Mouse (Mus musculus): ENCODE measurements around the gene Synrg. TPM values are rescaled to one million over a fixed set of nuclear protein-coding genes. Genes with fewer than 3 reads are reported as not detected.

The Synrg gene
- total and polyA plus RNA-seq, 2 experiments = 6.5 to 9.1 TPM

- Histone ChIP-seq H3K79me2 (ENCODE audit: control insufficient read depth, insufficient read depth, low read length) (no peaks in the 10 kb centered on the region), H3K4me1 (ENCODE audit: control insufficient read depth, insufficient read depth, low read length) (no peaks in the 10 kb centered on the region), H3K27me3 (ENCODE audit: control insufficient read depth, insufficient read depth, low read length) (no peaks in the 10 kb centered on the region), H3K4me3 (ENCODE audit: insufficient read depth, low read depth, low read length) (no peak overlapping the region), H3K27ac (replicated peaks; ENCODE audit: insufficient read depth, low read depth, low read length) (no peak overlapping the region), H3K9ac (ENCODE audit: low read depth, low read length) (no peak overlapping the region), H3K36me3 (ENCODE audit: control insufficient read depth, insufficient read depth, low read length) (peaks cover 50% of the 10 kb centered on the region)
- no peak for DNase-seq (ENCODE audit: extremely low read depth, low read depth, low spot score)
- WGBS = 91% methylated on average over 3 of the region's 3 CpGs
- TF ChIP-seq POLR2A (IDR thresholded peaks at IDR 0.05; ENCODE audit: extremely low read depth, insufficient read depth, low read length) = no peak
- no peak for TF ChIP-seq CTCF (IDR thresholded peaks at IDR 0.05; ENCODE audit: low read depth, low read length)
These were observed 37.0 kb downstream of the Synrg start for GRCm38 (mm10) chr11:84001257-84001656.

GRCm38 (mm10) chr11:84003986-84004385 lies 39.8 kb downstream of the Synrg start:
- H3K4me1 ChIP-seq (ENCODE audit: control insufficient read depth, insufficient read depth, low read length) = no peaks in the 10 kb centered on the region
- 95% methylated on average over 6 of the region's 6 CpGs for WGBS
- H3K36me3 ChIP-seq (ENCODE audit: control insufficient read depth, insufficient read depth, low read length) = peaks cover 46% of the 10 kb centered on the region
- H3K4me3 ChIP-seq (ENCODE audit: insufficient read depth, low read depth, low read length) = no peak overlapping the region
- TF ChIP-seq POLR2A (IDR thresholded peaks at IDR 0.05; ENCODE audit: extremely low read depth, insufficient read depth, low read length) (no peak), CTCF (IDR thresholded peaks at IDR 0.05; ENCODE audit: low read depth, low read length) (no peak)
- no peak overlapping the region for H3K27ac ChIP-seq (replicated peaks; ENCODE audit: insufficient read depth, low read depth, low read length)
- H3K27me3 ChIP-seq (ENCODE audit: control insufficient read depth, insufficient read depth, low read length) = no peaks in the 10 kb centered on the region
- no peak overlapping the region for H3K9ac ChIP-seq (ENCODE audit: low read depth, low read length)
- peaks cover 2% of the 10 kb centered on the region; the same call in 1 of the 2 replicates for H3K79me2 ChIP-seq (ENCODE audit: control insufficient read depth, insufficient read depth, low read length)
- DNase-seq (ENCODE audit: extremely low read depth, low read depth, low spot score) = no peak

GRCm38 (mm10) chr11:84009001-84009400 lies 44.8 kb downstream of the Synrg start:
- no peak overlapping the region for H3K4me3 ChIP-seq (ENCODE audit: insufficient read depth, low read depth, low read length)
- H3K9ac ChIP-seq (ENCODE audit: low read depth, low read length) = no peak overlapping the region
- WGBS = 92% methylated on average over 9 of the region's 9 CpGs
- H3K79me2 ChIP-seq (ENCODE audit: control insufficient read depth, insufficient read depth, low read length) = peaks cover 8% of the 10 kb centered on the region; the same call in 1 of the 2 replicates
- TF ChIP-seq POLR2A (IDR thresholded peaks at IDR 0.05; ENCODE audit: extremely low read depth, insufficient read depth, low read length) = no peak
- peak; percentile 38 for TF ChIP-seq CTCF (IDR thresholded peaks at IDR 0.05; ENCODE audit: low read depth, low read length)
- peaks cover 35% of the 10 kb centered on the region for H3K36me3 ChIP-seq (ENCODE audit: control insufficient read depth, insufficient read depth, low read length)
- no peaks in the 10 kb centered on the region for H3K4me1 ChIP-seq (ENCODE audit: control insufficient read depth, insufficient read depth, low read length)
- DNase-seq (ENCODE audit: extremely low read depth, low read depth, low spot score) = no peak
- H3K27me3 ChIP-seq (ENCODE audit: control insufficient read depth, insufficient read depth, low read length) = no peaks in the 10 kb centered on the region
- H3K27ac ChIP-seq (replicated peaks; ENCODE audit: insufficient read depth, low read depth, low read length) = no peak overlapping the region

- H3K4me3 ChIP-seq (ENCODE audit: insufficient read depth, low read depth, low read length) = no peak overlapping the region
- peaks cover 8% of the 10 kb centered on the region; the same call in 1 of the 2 replicates for H3K79me2 ChIP-seq (ENCODE audit: control insufficient read depth, insufficient read depth, low read length)
- peaks cover 29% of the 10 kb centered on the region for H3K36me3 ChIP-seq (ENCODE audit: control insufficient read depth, insufficient read depth, low read length)
- DNase-seq (ENCODE audit: extremely low read depth, low read depth, low spot score) = no peak
- no peak overlapping the region for H3K27ac ChIP-seq (replicated peaks; ENCODE audit: insufficient read depth, low read depth, low read length)
- 90% methylated on average over 9 of the region's 9 CpGs for WGBS
- no peak overlapping the region for H3K9ac ChIP-seq (ENCODE audit: low read depth, low read length)
- no peaks in the 10 kb centered on the region for H3K27me3 ChIP-seq (ENCODE audit: control insufficient read depth, insufficient read depth, low read length)
- TF ChIP-seq POLR2A (IDR thresholded peaks at IDR 0.05; ENCODE audit: extremely low read depth, insufficient read depth, low read length) (no peak), CTCF (IDR thresholded peaks at IDR 0.05; ENCODE audit: low read depth, low read length) (no peak)
- no peaks in the 10 kb centered on the region for H3K4me1 ChIP-seq (ENCODE audit: control insufficient read depth, insufficient read depth, low read length)
These were observed 46.2 kb downstream of the Synrg start for GRCm38 (mm10) chr11:84010411-84010810.

- no peak overlapping the region for H3K9ac ChIP-seq (ENCODE audit: low read depth, low read length)
- WGBS = 82% methylated on average over 12 of the region's 12 CpGs
- no peak overlapping the region for H3K27ac ChIP-seq (replicated peaks; ENCODE audit: insufficient read depth, low read depth, low read length)
- no peak for DNase-seq (ENCODE audit: extremely low read depth, low read depth, low spot score)
- TF ChIP-seq CTCF (IDR thresholded peaks at IDR 0.05; ENCODE audit: low read depth, low read length) (no peak), POLR2A (IDR thresholded peaks at IDR 0.05; ENCODE audit: extremely low read depth, insufficient read depth, low read length) (no peak)
- peaks cover 24% of the 10 kb centered on the region for H3K36me3 ChIP-seq (ENCODE audit: control insufficient read depth, insufficient read depth, low read length)
- H3K4me1 ChIP-seq (ENCODE audit: control insufficient read depth, insufficient read depth, low read length) = peaks cover under 1% of the 10 kb centered on the region; the same call in 1 of the 2 replicates
- H3K79me2 ChIP-seq (ENCODE audit: control insufficient read depth, insufficient read depth, low read length) = peaks cover 8% of the 10 kb centered on the region; the same call in 1 of the 2 replicates
- H3K4me3 ChIP-seq (ENCODE audit: insufficient read depth, low read depth, low read length) = no peak overlapping the region
- no peaks in the 10 kb centered on the region for H3K27me3 ChIP-seq (ENCODE audit: control insufficient read depth, insufficient read depth, low read length)
These were observed 46.8 kb downstream of the Synrg start for GRCm38 (mm10) chr11:84011050-84011449.

- no peak for DNase-seq (ENCODE audit: extremely low read depth, low read depth, low spot score)
- no peaks in the 10 kb centered on the region for H3K27me3 ChIP-seq (ENCODE audit: control insufficient read depth, insufficient read depth, low read length)
- 89% methylated on average over 2 of the region's 2 CpGs for WGBS
These were observed 47.3 kb downstream of the Synrg start for GRCm38 (mm10) chr11:84011576-84011975.

More at GRCm38 (mm10) chr11:84011576-84011975, 47.3 kb downstream of the Synrg start:
- H3K79me2 ChIP-seq (ENCODE audit: control insufficient read depth, insufficient read depth, low read length) = peaks cover 8% of the 10 kb centered on the region; the same call in 1 of the 2 replicates
- H3K27ac ChIP-seq (replicated peaks; ENCODE audit: insufficient read depth, low read depth, low read length) = no peak overlapping the region
- H3K36me3 ChIP-seq (ENCODE audit: control insufficient read depth, insufficient read depth, low read length) = peaks cover 20% of the 10 kb centered on the region
- no peak overlapping the region for H3K4me3 ChIP-seq (ENCODE audit: insufficient read depth, low read depth, low read length)
- H3K9ac ChIP-seq (ENCODE audit: low read depth, low read length) = no peak overlapping the region
- no peak for TF ChIP-seq POLR2A (IDR thresholded peaks at IDR 0.05; ENCODE audit: extremely low read depth, insufficient read depth, low read length)
- no peak for TF ChIP-seq CTCF (IDR thresholded peaks at IDR 0.05; ENCODE audit: low read depth, low read length)
- peaks cover 3% of the 10 kb centered on the region; the same call in 1 of the 2 replicates for H3K4me1 ChIP-seq (ENCODE audit: control insufficient read depth, insufficient read depth, low read length)

Data from liver, adult 2 months (tissue).